Mouse (Mus musculus) heart, adult 2 months (tissue): ENCODE measurements around the gene Irf4.

Experiments
- CTCF ChIP-seq: fragments of 200-600 bp; IDR thresholded peaks from 2 replicates; pipeline ENCODE4 v1.8.1; 2022; ENCODE audit warnings: antibody characterized with exemption, mild to moderate bottlenecking, moderate library complexity
- POLR2A ChIP-seq: fragments of 200-500 bp; IDR thresholded peaks from 2 replicates; pipeline ENCODE4 v1.6.1; 2011; ENCODE audit warnings: mild to moderate bottlenecking, low read depth, low read length, control low read depth; ENCODE audit not compliant: insufficient read depth

DNA sequence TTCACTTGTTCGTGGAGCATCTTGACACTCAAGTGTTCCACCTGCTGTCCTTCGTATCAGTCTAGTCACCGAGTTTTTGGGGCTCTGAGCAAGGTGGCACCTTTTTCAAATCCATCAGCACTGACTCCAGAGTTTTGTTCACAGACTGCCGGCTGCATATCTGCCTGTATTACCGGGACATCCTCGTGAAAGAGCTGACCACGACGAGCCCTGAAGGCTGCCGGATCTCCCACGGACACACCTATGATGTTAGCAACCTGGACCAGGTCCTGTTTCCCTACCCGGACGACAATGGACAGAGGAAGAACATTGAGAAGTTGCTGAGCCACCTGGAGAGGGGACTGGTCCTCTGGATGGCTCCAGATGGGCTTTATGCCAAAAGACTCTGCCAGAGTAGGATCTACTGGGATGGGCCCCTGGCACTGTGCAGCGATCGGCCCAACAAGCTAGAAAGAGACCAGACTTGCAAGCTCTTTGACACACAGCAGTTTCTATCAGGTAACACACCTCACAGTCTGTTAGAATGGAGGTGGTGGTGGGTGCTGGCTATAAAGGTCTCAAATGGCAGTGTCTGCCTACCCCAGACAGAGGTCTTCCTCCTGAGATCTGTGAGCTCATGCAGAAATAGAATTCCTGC lies 8.4 kb downstream of the Irf4 start:
- TF ChIP-seq POLR2A (no peak), CTCF (no peak)
